11 mouse cellular contexts compared by ENCODE assay signal in genomic region chr3:105991653-105992283, GRCm38 (mm10). TPM values are rescaled to one million over a fixed set of nuclear protein-coding genes. Genes with fewer than 3 reads are reported as not detected.
DNase-seq lines count a peak whose midpoint lies in the region; ATAC-seq lines count a peak whose summit lies in the region.
"Had no signal": no experiment of that assay in that cellular context is flagged by ENCODE, and none has a peak within 500 bp of the region (broad histone marks: within the 10 kb centered on the region; RNA-seq: fewer than 3 reads in every experiment).

No protein-coding gene starts in this region.

- H3K9me3 ChIP-seq in limb, embryonic 10.5 days (replicated peaks) = no peaks in the 10 kb centered on the region
- H3K9me3 ChIP-seq: neural tube, embryonic 13.5 days had no signal

- no peaks in the 10 kb centered on the region for H3K27me3 ChIP-seq in limb, embryonic 10.5 days (ENCODE audit: low read depth, poor library complexity, severe bottlenecking)
- H3K27me3 ChIP-seq: neural tube, embryonic 13.5 days had no signal

- no peak overlapping the region for H3K4me3 ChIP-seq in limb, embryonic 10.5 days
- H3K4me3 ChIP-seq: neural tube, embryonic 13.5 days had no signal

- ATAC-seq in neutrophil, adult 5-6 weeks (ENCODE audit: extremely low read depth, insufficient number of reproducible peaks, low FRiP score, poor library complexity, severe bottlenecking) = peak; percentile 74

- H3K36me3 ChIP-seq in limb, embryonic 10.5 days = no peaks in the 10 kb centered on the region
- H3K36me3 ChIP-seq: neural tube, embryonic 13.5 days had no signal

- 0 out of 2 replicates have a peak, but pooled peaks cover 2% of the 10 kb centered on the region for H3K4me1 ChIP-seq in limb, embryonic 10.5 days
- H3K4me1 ChIP-seq: neural tube, embryonic 13.5 days had no signal

- DNase-seq in adrenal gland, adult 18-20 months (ENCODE audit: low spot score in 2 of 2) = peak; percentile 29 to 34
- DNase-seq in adrenal gland, postnatal 4 days (ENCODE audit: low spot score in 2 of 2) = no peak
- DNase-seq in testis, postnatal 10 days (ENCODE audit: low spot score) = peak; percentile 69
- no peak for DNase-seq in testis, postnatal 14 days (ENCODE audit: low spot score)
- DNase-seq in cerebellum, postnatal 14 days = peak; percentile 70 to 76
- peak; percentile 65 for DNase-seq in heart, postnatal 4 days
- DNase-seq in limb, embryonic 10.5 days (ENCODE audit: low spot score) = peak; percentile 46

- 40% methylated on average over 4 of the region's 4 CpGs for WGBS in limb, embryonic 10.5 days

- no peak overlapping the region for H3K27ac ChIP-seq in limb, embryonic 10.5 days
- H3K27ac ChIP-seq: neural tube, embryonic 13.5 days had no signal

RNA-seq across cellular contexts. Expression of gene Ovgp1, which starts 18.3 kb away (rescaled TPM):
- under 1 TPM; 0.48 to 0.93 TPM for total RNA-seq in adrenal gland, adult 18-20 months (2021)
- total RNA-seq in adrenal gland, postnatal 4 days (2021) = 1 to 10 TPM; 1.7 to 2.0 TPM
- total RNA-seq in heart, postnatal 4 days (2021) = under 1 TPM; 0.47 to 0.48 TPM
- polyA plus RNA-seq in limb, embryonic 10.5 days (2016; fragmentation: Nextera tagmentation; extraction: Ambion mirVana) = 2.1 and 2.5 TPM in 2 replicates
- total RNA-seq in neutrophil, adult 5-6 weeks (2017) = 34.3 and 38.4 TPM in 2 replicates

RNA-seq across cellular contexts. Expression of gene Pifo, which starts 22.7 kb away (rescaled TPM):
- total RNA-seq in adrenal gland, adult 18-20 months (2021) = not detected
- total RNA-seq in adrenal gland, postnatal 4 days (2021) = not detected
- not detected for total RNA-seq in heart, postnatal 4 days (2021)
- not detected in 2 replicates for polyA plus RNA-seq in limb, embryonic 10.5 days (2016; fragmentation: Nextera tagmentation; extraction: Ambion mirVana)
- total RNA-seq in neutrophil, adult 5-6 weeks (2017) = 1.7 TPM in 1 of 2 replicates, not detected in the other
- polyA plus RNA-seq: C2C12; heart, embryonic 14.5 days had no signal

RNA-seq across cellular contexts. Expression of gene Atp5f1, which starts 31.9 kb away (rescaled TPM):
- 100 to 1,000 TPM; 342 to 391 TPM for total RNA-seq in adrenal gland, adult 18-20 months (2021)
- 100 to 1,000 TPM; 328 to 331 TPM for total RNA-seq in adrenal gland, postnatal 4 days (2021)
- 100 to 1,000 TPM; 829 to 853 TPM for total RNA-seq in heart, postnatal 4 days (2021)
- polyA plus RNA-seq in limb, embryonic 10.5 days (2016; fragmentation: Nextera tagmentation; extraction: Ambion mirVana) = 464 and 473 TPM in 2 replicates
- 296 and 319 TPM in 2 replicates for total RNA-seq in neutrophil, adult 5-6 weeks (2017)

RNA-seq across cellular contexts. Expression of gene Wdr77, which starts 32.6 kb away (rescaled TPM):
- total RNA-seq in adrenal gland, adult 18-20 months (2021) = 10 to 100 TPM; 44.0 to 66.5 TPM
- total RNA-seq in adrenal gland, postnatal 4 days (2021) = 10 to 100 TPM; 74.0 to 76.3 TPM
- total RNA-seq in heart, postnatal 4 days (2021) = 10 to 100 TPM; 58.3 to 63.3 TPM
- polyA plus RNA-seq in limb, embryonic 10.5 days (2016; fragmentation: Nextera tagmentation; extraction: Ambion mirVana) = 168 and 193 TPM in 2 replicates
- 34.9 and 37.3 TPM in 2 replicates for total RNA-seq in neutrophil, adult 5-6 weeks (2017)

RNA-seq across cellular contexts. Expression of gene Chil5, which starts 40.8 kb away (rescaled TPM):
- total RNA-seq in adrenal gland, adult 18-20 months (2021) = not detected
- not detected for total RNA-seq in adrenal gland, postnatal 4 days (2021)
- total RNA-seq in heart, postnatal 4 days (2021) = under 1 TPM; 0.36 to 0.43 TPM
- polyA plus RNA-seq in limb, embryonic 10.5 days (2016; fragmentation: Nextera tagmentation; extraction: Ambion mirVana) = 0.18 TPM in 1 of 2 replicates, not detected in the other
- total RNA-seq in neutrophil, adult 5-6 weeks (2017) = 0.74 and 2.9 TPM in 2 replicates
- polyA plus RNA-seq: C2C12; neural tube, embryonic 13.5 days had no signal

Comparison
In these comparisons a context has a peak if more than half of its experiments do, and no peak if none do; other contexts are left out.
1. DNase-seq: peak in adrenal gland, adult 18-20 months (2 of 2), testis, postnatal 10 days (single experiment), cerebellum, postnatal 14 days (2 of 2), heart, postnatal 4 days (single experiment) and limb, embryonic 10.5 days (single experiment); none in adrenal gland, postnatal 4 days (0 of 2) and testis, postnatal 14 days (single experiment).
2. RNA of gene Ovgp1, which starts 18.3 kb away (total RNA-seq): 34.3 to 38.4 TPM in neutrophil, adult 5-6 weeks; 1.7 to 2.0 TPM in adrenal gland, postnatal 4 days, 0.48 to 0.93 TPM in adrenal gland, adult 18-20 months and 0.47 to 0.48 TPM in heart, postnatal 4 days; every median in the first group is over 10 times any median in the second.